Mouse (Mus musculus) bone marrow, adult 2 months (tissue): ENCODE measurements around the gene Eno3. TPM values are rescaled to one million over a fixed set of nuclear protein-coding genes. Genes with fewer than 3 reads are reported as not detected.

Experiments used
- H3K27ac ChIP-seq: fragments of 200-500 bp; 2 replicates; pipeline ENCODE4 v1.5.1; 2012; ENCODE audit warnings: low read depth, mild to moderate bottlenecking, control low read depth, inconsistent platforms, low read length; ENCODE audit not compliant: control insufficient read depth, poor library complexity, insufficient read depth
- H3K4me1 ChIP-seq: fragments of 200-500 bp; 2 replicates; pipeline ENCODE4 v1.6.1; 2011; ENCODE audit warnings: low read length; ENCODE audit not compliant: control insufficient read depth, insufficient read depth
- H3K4me3 ChIP-seq: fragments of 200-500 bp; replicated peaks from 2 replicates; pipeline ENCODE3; 2011; ENCODE audit warnings: mild to moderate bottlenecking, low read depth, low read length, control low read depth; ENCODE audit not compliant: control insufficient read depth
- CTCF ChIP-seq: fragments of 200-500 bp; IDR thresholded peaks from 2 replicates; pipeline ENCODE4 v1.5.1; 2011; ENCODE audit warnings: low read length, control low read depth; ENCODE audit not compliant: control insufficient read depth, insufficient read depth
- POLR2A ChIP-seq: fragments of 200-500 bp; IDR thresholded peaks from 2 replicates; pipeline ENCODE4 v1.6.1; 2011; ENCODE audit warnings: low read depth, mild to moderate bottlenecking, control low read depth, low read length, borderline replicate concordance; ENCODE audit not compliant: control insufficient read depth
- whole genome bisulfite sequencing: fragments of 180-500 bp; shearing (Covaris S2); methylation state at CpG from one replicate; pipeline ENCODE4 v1.1.7; 2018; 5-methylcytosine and 5-hydroxymethylcytosine counted together
- polyA plus RNA-seq: library from polyadenylated mRNA; stranded (reverse); fragments of >200 nt; gene quantifications from 2 replicates; pipeline ENCODE4 v1.2.4, GENCODE M21; 2011; ENCODE audit warnings: low replicate concordance; ENCODE audit not compliant: missing spikeins, insufficient read depth, insufficient read length

Eno3 gene
- polyA plus RNA-seq, 1 experiment = 29.8 TPM

GRCm38 (mm10) chr11:70656456-70656927 is 510 bp upstream of the Eno3 start:
- 52% methylated on average over 16 of the region's 16 CpGs for WGBS
- H3K27ac ChIP-seq = peak overlapping the region; percentile 82
- TF ChIP-seq CTCF (no peak), POLR2A (no peak)
- peaks cover 4% of the 10 kb centered on the region for H3K4me1 ChIP-seq
- H3K4me3 ChIP-seq = peak overlapping the region; percentile 27

- peaks cover 4% of the 10 kb centered on the region for H3K4me1 ChIP-seq
- TF ChIP-seq CTCF (no peak), POLR2A (no peak)
- H3K4me3 ChIP-seq = no peak overlapping the region
- 53% methylated on average over 6 of the region's 6 CpGs for WGBS
- H3K27ac ChIP-seq = no peak overlapping the region
Measured at GRCm38 (mm10) chr11:70657573-70657972, 571 bp downstream of the Eno3 start.

GRCm38 (mm10) chr11:70657991-70658390 is 989 bp downstream of the Eno3 start:
- TF ChIP-seq POLR2A (no peak), CTCF (no peak)
- Histone ChIP-seq H3K27ac (no peak overlapping the region), H3K4me3 (no peak overlapping the region), H3K4me1 (peaks cover 4% of the 10 kb centered on the region)
- 83% methylated on average over 9 of the region's 9 CpGs for WGBS

GRCm38 (mm10) chr11:70658521-70658920 is 1.5 kb downstream of the Eno3 start:
- 74% methylated on average over 5 of the region's 5 CpGs for WGBS
- Histone ChIP-seq H3K4me1 (peaks cover 4% of the 10 kb centered on the region), H3K27ac (no peak overlapping the region), H3K4me3 (no peak overlapping the region)
- TF ChIP-seq POLR2A (no peak), CTCF (no peak)

GRCm38 (mm10) chr11:70658942-70659341 is 1.9 kb downstream of the Eno3 start:
- H3K4me1 ChIP-seq = peaks cover 4% of the 10 kb centered on the region
- 78% methylated on average over 8 of the region's 8 CpGs for WGBS
- no peak overlapping the region for H3K27ac ChIP-seq
- H3K4me3 ChIP-seq = no peak overlapping the region
- no peak for TF ChIP-seq CTCF
- no peak for TF ChIP-seq POLR2A

- Histone ChIP-seq H3K4me3 (no peak overlapping the region), H3K27ac (no peak overlapping the region), H3K4me1 (peaks cover 4% of the 10 kb centered on the region)
- WGBS = 88% methylated on average over 8 of the region's 8 CpGs
- TF ChIP-seq CTCF (no peak), POLR2A (no peak)
Measured at GRCm38 (mm10) chr11:70660571-70660970, 3.6 kb downstream of the Eno3 start.

GRCm38 (mm10) chr11:70663101-70663500 is 6.1 kb downstream of the Eno3 start:
- Histone ChIP-seq H3K4me3 (no peak overlapping the region), H3K4me1 (no peaks in the 10 kb centered on the region; the same call in 1 of the 2 replicates), H3K27ac (no peak overlapping the region)
- WGBS = 87% methylated on average over 8 of the region's 8 CpGs
- no peak for TF ChIP-seq CTCF
- TF ChIP-seq POLR2A = no peak

GRCm38 (mm10) chr11:70663957-70664356 is 7.0 kb downstream of the Eno3 start:
- no peaks in the 10 kb centered on the region; the same call in 1 of the 2 replicates for H3K4me1 ChIP-seq
- 87% methylated on average over 6 of the region's 6 CpGs for WGBS
- TF ChIP-seq CTCF (no peak), POLR2A (no peak)
- H3K27ac ChIP-seq = no peak overlapping the region
- no peak overlapping the region for H3K4me3 ChIP-seq

GRCm38 (mm10) chr11:70664741-70665140 is 7.7 kb downstream of the Eno3 start:
- H3K4me3 ChIP-seq = no peak overlapping the region
- H3K27ac ChIP-seq = no peak overlapping the region
- no peaks in the 10 kb centered on the region; the same call in 1 of the 2 replicates for H3K4me1 ChIP-seq
- WGBS = 93% methylated on average over 9 of the region's 9 CpGs
- TF ChIP-seq CTCF = peak; percentile 41; the same call in 1 of the 2 replicates
- TF ChIP-seq POLR2A = no peak
